10 mouse cellular contexts compared by ENCODE assay signal in the genomic region with DNA sequence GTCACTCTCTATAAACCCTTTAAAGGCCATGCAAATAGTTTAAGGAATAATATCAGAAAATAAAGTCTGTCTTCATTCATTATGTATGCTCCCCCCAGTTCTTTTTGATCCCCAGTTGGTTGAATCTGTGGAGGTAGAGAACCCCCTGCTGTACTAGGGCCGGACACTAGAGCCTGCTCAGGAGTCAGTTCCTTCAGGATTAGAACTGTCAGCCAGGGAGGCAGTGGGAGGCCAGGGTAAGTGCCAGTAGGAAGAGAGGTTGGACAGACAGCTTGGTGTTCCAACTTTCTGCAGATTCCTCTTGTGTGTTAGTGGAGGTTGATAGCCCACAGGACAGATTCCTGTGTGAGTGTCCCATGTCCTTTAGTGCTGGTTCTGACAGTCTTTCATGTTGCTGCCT.
DNase-seq lines count a peak whose midpoint lies in the region; ATAC-seq lines count a peak whose summit lies in the region.
"Had no signal": no experiment of that assay in that cellular context is flagged by ENCODE, and none has a peak within 500 bp of the region (broad histone marks: within the 10 kb centered on the region; RNA-seq: fewer than 3 reads in every experiment).

No protein-coding gene starts in this region.

- H3K9ac ChIP-seq in heart, embryonic 15.5 days = no peak overlapping the region
- no peak overlapping the region for H3K9ac ChIP-seq in heart, embryonic 16.5 days (ENCODE audit: low read length)

- WGBS in heart, embryonic 15.5 days = 62% methylated on average over 1 of the region's 1 CpGs
- WGBS in heart, embryonic 16.5 days = 62% methylated on average over 1 of the region's 1 CpGs

- no peak for ATAC-seq in heart, embryonic 15.5 days (replicated peaks; ENCODE audit: insufficient number of reproducible peaks, insufficient read depth, low FRiP score, low read depth)
- ATAC-seq in heart, embryonic 16.5 days (replicated peaks; ENCODE audit: extremely low read depth, insufficient read depth, low FRiP score) = no peak

- no peak overlapping the region for H3K4me2 ChIP-seq in heart, embryonic 15.5 days
- H3K4me2 ChIP-seq in heart, embryonic 16.5 days (ENCODE audit: low read depth, low read length) = no peak overlapping the region

- H3K4me1 ChIP-seq in heart, embryonic 15.5 days (replicated peaks) = peaks cover 23% of the 10 kb centered on the region
- H3K4me1 ChIP-seq in heart, embryonic 16.5 days (ENCODE audit: control insufficient read depth, insufficient read depth, low read length) = peaks cover 17% of the 10 kb centered on the region

- H3K4me3 ChIP-seq in heart, embryonic 15.5 days = no peak overlapping the region
- no peak overlapping the region for H3K4me3 ChIP-seq in heart, embryonic 16.5 days (ENCODE audit: low read length)

- H3K9me3 ChIP-seq in heart, embryonic 15.5 days (replicated peaks) = no peaks in the 10 kb centered on the region
- no peaks in the 10 kb centered on the region for H3K9me3 ChIP-seq in heart, embryonic 16.5 days (replicated peaks; ENCODE audit: control insufficient read depth, low read length)

- peak overlapping the region; percentile 27 for H3K27ac ChIP-seq in heart, embryonic 15.5 days
- peak overlapping the region; percentile 33; the same call in 1 of the 2 replicates for H3K27ac ChIP-seq in heart, embryonic 16.5 days (ENCODE audit: low read length)

- DNase-seq in heart, adult 9 months (ENCODE audit: low spot score in 2 of 2) = no peak
- DNase-seq in 416B (ENCODE audit: low read depth) = peak; percentile 35
- peak; percentile 8 for DNase-seq in cerebellum, adult 11 months
- DNase-seq in adrenal gland, postnatal 10 days = no peak
- DNase-seq in kidney, postnatal 36 days = no peak
- DNase-seq in right cerebral cortex, postnatal 4 days = no peak
- DNase-seq: kidney, postnatal 14 days; lung, adult 18-20 months had no signal

- H3K27me3 ChIP-seq in heart, embryonic 15.5 days = no peaks in the 10 kb centered on the region
- H3K27me3 ChIP-seq in heart, embryonic 16.5 days (ENCODE audit: control insufficient read depth, insufficient read depth, low read length) = no peaks in the 10 kb centered on the region

- no peaks in the 10 kb centered on the region for H3K36me3 ChIP-seq in heart, embryonic 15.5 days
- H3K36me3 ChIP-seq in heart, embryonic 16.5 days (ENCODE audit: control insufficient read depth, insufficient read depth) = no peaks in the 10 kb centered on the region

Comparison
In these comparisons a context has a peak if more than half of its experiments do, and no peak if none do; other contexts are left out.
1. DNase-seq: peak in 416B (single experiment) and cerebellum, adult 11 months (single experiment); none in heart, adult 9 months (0 of 2), adrenal gland, postnatal 10 days (single experiment), kidney, postnatal 36 days (0 of 2) and right cerebral cortex, postnatal 4 days (single experiment).